Mouse (Mus musculus): Measurements from ENCODE around the gene Nav2. TPM values are rescaled to one million over a fixed set of nuclear protein-coding genes. Genes with fewer than 3 reads are reported as not detected.

Gene Nav2
- total and polyA plus RNA-seq, 3 experiments = 4.8 to 6.9 (median 6.4) TPM

GRCm38 (mm10) chr7:49283507-49284361 lies 375.2 kb downstream of the Nav2 start:
- peak; percentile 20 for DNase-seq

GRCm38 (mm10) chr7:49288186-49288585 lies 379.7 kb downstream of the Nav2 start:
- peak; percentile 18 for DNase-seq

GRCm38 (mm10) chr7:49290308-49290707 lies 381.8 kb downstream of the Nav2 start:
- no peak for DNase-seq

- DNase-seq = no peak
Observed at GRCm38 (mm10) chr7:49291208-49291892, 382.8 kb downstream of the Nav2 start.

GRCm38 (mm10) chr7:49297148-49297547 lies 388.6 kb downstream of the Nav2 start:
- DNase-seq = no peak

- peak; percentile 14 for DNase-seq
Observed at GRCm38 (mm10) chr7:49298431-49298839, 389.9 kb downstream of the Nav2 start.

GRCm38 (mm10) chr7:49301487-49301886 lies 393.0 kb downstream of the Nav2 start:
- DNase-seq = no peak

GRCm38 (mm10) chr7:49303600-49304411 lies 395.3 kb downstream of the Nav2 start:
- DNase-seq = peak; percentile 15

GRCm38 (mm10) chr7:49307717-49308116 lies 399.2 kb downstream of the Nav2 start:
- DNase-seq = no peak

GRCm38 (mm10) chr7:49309746-49310145 lies 401.2 kb downstream of the Nav2 start:
- no peak for DNase-seq

- DNase-seq = peak; percentile 33
Observed at GRCm38 (mm10) chr7:49313945-49314344, 405.4 kb downstream of the Nav2 start.

- DNase-seq = no peak
Observed at GRCm38 (mm10) chr7:49315033-49315432, 406.5 kb downstream of the Nav2 start.

GRCm38 (mm10) chr7:49316600-49316999 lies 408.1 kb downstream of the Nav2 start:
- no peak for DNase-seq

GRCm38 (mm10) chr7:49318183-49318897 lies 409.8 kb downstream of the Nav2 start:
- DNase-seq = no peak

- no peak for DNase-seq
Observed at GRCm38 (mm10) chr7:49318898-49319293, 410.4 kb downstream of the Nav2 start.

- no peak for DNase-seq
Observed at GRCm38 (mm10) chr7:49319981-49320380, 411.5 kb downstream of the Nav2 start.

GRCm38 (mm10) chr7:49321124-49321531 lies 412.6 kb downstream of the Nav2 start:
- no peak for DNase-seq

GRCm38 (mm10) chr7:49322179-49322578 lies 413.7 kb downstream of the Nav2 start:
- no peak for DNase-seq

GRCm38 (mm10) chr7:49324575-49324974 lies 416.1 kb downstream of the Nav2 start:
- no peak for DNase-seq

- DNase-seq = no peak
Observed at GRCm38 (mm10) chr7:49326136-49326722, 417.7 kb downstream of the Nav2 start.

Measured in adrenal gland, adult 2 months (tissue).